Mouse (Mus musculus) frontal cortex, postnatal 14 days (tissue): ENCODE results near the gene Pdia5.

Experiments
- DNase-seq, 2 experiments: peaks; one replicate each; pipeline ENCODE4 v3.0.0; 2022; ENCODE audit warnings: low spot score in 2 of 2

Gene Pdia5

GRCm38 (mm10) chr16:35484526-35485233, 6.0 kb downstream of the Pdia5 start:
- DNase-seq, result no peak

- no peak for DNase-seq
These were observed 6.6 kb downstream of the Pdia5 start for GRCm38 (mm10) chr16:35484105-35484504.

DNA sequence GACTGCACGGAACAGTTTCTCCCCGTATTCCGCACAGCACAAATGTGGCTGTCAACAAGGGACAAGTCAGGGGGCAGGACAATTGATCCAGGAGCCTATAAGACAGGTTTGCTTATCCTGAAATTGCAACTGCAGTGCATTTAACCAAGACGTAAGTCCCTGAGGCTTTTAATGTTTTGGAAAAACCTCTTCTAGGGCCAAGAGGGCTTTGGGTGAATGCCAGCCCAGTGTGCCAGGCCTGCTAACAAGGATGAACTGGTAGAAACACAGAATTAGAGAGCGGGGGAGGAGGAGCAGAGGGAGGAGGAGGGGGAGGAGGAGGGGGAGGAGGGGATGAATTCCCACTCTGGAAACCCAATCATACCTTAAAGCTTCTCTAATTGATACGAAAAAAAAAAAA, 11.4 kb downstream of the Pdia5 start:
- no peak for DNase-seq

GRCm38 (mm10) chr16:35477273-35477672, 13.4 kb downstream of the Pdia5 start:
- no peak for DNase-seq

DNA sequence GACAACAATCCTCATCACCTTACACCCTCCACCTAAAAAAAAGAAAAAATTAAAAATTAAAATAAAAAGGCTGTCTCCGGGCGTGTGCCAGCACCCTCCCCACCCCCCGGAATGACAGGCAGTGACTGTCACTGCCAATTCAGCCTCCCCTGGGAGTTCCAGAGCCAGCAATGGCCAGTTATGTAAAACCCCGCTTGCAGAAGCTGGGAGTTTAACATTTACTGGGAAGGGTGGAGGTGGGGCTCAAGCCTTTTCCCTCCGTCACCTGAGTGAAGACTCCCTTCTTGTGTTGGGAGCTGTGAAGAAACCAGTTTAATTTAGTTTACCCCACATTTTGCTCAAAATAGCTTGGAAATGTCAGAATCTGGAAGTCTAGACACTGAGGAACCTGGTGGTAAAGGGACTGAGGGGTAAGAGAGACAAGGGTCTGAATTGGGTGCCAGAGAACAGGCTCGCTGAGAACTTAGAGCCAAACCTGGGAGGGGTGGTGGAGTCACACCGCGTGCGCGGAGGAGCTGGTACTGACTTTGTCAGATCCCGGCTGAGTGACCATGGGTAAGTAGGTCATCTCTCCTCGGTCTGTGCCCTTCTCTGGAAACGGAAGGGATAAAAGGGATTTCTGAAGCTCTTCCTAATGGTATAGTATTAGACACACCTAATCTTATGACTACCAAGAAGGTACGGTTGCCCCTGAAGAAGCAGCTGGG, 18.0 kb downstream of the Pdia5 start:
- no peak for DNase-seq

DNA sequence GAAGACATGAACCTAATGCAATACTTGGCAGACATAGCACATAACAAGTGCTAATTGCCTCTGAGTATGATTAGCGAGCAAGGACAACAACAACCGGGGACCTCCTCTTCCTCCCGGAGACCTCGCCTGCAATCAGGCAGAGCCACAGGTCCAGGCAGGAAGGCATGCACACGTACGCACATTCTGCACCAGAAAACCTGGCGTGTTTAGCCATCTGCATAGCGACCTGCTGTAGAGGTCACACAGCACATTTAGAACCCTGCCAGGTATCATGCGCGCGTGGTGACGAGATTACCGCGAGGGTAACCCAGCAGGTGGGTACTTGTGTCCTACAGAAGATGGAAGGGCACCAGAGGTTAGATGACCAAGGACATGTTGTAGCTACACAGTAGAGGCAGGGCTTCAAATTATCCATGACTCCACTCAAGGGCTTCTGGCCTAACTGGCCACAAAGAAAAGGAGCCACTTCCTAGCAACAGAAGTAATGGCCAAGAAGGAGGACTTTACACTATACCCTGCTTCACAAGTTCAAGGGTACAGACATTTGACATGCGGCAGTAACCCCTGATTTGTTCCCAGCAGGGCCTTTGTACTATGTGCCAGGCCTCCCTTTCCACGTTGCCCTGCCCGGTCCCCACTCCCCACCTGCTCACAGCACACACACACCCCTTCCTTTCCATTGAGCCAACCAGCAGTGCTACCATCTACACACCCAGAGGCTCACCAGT, 18.7 kb downstream of the Pdia5 start:
- no peak for DNase-seq

- no peak for DNase-seq
These were observed 19.7 kb downstream of the Pdia5 start for GRCm38 (mm10) chr16:35470983-35471382.

GRCm38 (mm10) chr16:35470096-35470495, 20.6 kb downstream of the Pdia5 start:
- no peak for DNase-seq

DNA sequence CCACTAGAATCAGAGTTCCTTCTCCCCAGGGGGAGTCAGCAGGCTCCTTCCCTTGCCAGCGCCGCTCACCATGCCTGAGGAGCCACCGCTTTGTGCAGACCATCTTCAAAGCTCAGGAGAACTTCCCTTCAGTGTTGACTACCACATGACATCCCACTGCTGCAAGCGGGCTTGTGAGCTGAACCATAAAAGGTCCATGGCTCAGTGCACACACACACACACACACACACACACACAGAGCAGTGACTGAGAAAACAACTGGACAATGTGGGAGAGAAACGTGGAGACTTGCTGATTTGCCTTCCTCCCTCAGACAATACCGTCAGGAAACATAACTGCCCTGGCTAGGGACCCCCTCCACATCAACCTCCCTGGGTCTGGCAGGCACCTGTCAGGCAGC, 21.7 kb downstream of the Pdia5 start:
- no peak for DNase-seq

DNA sequence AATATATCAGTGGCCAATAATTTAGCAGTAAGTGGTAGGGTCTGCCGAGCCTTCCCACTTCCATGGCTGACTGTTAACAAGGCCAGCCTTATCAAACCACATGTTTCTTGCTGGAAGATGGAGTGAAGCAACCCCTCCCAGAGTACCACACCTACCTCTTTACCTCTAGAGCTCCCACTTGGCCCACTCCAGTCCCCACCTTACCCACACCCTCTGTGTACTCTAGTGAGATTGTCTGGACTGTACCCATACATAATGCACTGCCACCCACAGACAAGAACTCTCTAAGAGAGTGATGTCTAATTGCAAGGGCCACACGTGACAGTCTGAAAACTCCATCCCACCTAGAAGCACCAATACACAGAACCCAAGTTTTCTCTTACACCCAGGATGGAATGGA, 23.6 kb downstream of the Pdia5 start:
- no peak for DNase-seq

DNA sequence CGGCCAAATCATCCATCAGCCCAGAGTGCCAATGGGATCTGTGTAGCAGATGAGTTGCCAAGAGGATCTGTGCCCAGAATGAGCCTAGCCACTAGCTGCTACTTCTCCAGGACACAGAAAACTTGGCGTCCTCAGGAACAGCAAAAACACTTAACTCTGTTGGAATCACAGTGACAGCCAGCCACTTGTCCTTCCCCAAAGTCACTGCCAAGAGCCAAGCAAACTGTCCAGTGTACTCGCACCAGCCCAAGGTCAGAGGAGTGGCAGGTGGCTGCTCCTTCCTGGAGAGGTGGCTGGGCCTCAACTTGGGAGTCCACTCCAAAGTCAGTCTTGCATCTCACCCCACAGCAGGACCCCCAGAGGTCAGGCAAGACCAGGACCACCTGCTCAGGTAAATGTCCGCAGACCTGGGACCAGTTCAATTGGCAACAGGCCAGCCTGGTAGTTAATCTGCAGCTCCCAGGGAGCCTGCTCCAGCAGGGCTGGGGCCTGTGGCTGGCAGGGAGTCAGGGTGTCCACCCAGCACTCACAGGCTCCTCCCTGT, 24.8 kb downstream of the Pdia5 start:
- no peak for DNase-seq

DNA sequence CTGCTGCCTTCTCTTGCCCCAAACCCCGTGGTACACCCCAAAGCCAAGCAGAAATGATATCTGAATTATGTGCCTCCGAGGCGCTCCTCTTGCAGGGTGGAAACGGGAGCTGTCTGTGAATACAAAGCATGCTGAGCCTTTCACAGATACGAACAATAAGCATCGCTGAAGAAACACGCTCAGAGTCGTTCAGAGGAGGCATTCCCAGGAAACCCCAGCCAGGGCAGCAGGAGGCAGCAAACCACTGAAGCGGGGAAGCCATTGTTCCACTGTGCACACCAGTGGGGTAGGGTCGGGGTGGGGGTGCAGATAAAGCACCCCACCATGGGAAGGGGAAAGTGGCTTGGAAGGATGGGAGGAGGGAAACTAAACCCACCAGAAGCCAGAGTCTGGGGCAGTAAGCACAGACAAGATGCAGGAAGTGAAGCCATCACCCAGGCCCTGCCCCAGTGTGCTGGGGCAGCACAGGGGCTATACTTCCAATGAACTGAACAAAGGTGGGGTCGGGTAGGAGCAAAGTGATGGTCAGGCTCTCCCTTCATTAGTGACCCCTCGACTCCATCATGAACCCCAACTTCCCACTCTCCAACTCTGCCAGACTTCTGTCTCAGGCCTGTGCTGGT, 25.9 kb downstream of the Pdia5 start:
- no peak for DNase-seq

DNA sequence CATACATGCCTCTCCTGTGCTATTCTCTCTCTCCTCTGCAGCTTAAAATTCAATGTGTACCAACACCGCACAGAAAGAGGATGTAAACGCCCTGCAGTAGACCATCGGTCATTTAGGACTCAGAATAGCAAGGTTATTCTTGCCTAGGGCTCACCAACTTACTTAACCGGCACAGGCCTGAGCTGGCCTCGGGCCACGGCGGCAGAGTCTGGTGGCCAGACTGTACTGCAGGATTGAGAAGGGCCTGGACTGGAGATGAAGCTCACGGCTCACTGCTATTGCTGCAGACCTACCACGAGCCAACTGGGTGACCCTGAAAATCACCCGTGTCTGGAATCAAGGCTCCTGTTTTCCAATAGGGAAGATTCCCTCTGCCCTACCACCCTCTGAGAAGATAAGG, 27.0 kb downstream of the Pdia5 start:
- no peak for DNase-seq

GRCm38 (mm10) chr16:35462955-35463354, 27.7 kb downstream of the Pdia5 start:
- DNase-seq, result no peak

DNA sequence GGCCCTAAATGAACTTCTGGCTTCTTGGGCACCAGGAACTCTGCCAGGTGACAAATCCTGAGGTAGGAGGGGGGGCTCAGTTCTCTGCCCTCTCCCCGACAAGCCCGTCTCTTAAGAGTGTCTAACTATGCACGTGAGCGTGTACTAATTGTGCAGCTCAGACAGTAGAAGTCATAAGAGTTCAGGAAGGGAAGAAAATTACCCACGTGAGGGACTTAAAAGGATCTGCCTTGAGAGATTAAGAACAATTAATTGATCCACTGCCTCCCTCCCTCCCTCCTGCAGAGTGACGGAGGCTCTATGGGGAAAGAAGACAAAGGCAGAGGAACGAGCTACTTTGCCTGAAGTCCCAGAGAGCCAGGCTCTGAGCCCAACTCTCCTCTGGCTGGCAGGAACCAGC, 31.1 kb downstream of the Pdia5 start:
- no peak for DNase-seq

DNA sequence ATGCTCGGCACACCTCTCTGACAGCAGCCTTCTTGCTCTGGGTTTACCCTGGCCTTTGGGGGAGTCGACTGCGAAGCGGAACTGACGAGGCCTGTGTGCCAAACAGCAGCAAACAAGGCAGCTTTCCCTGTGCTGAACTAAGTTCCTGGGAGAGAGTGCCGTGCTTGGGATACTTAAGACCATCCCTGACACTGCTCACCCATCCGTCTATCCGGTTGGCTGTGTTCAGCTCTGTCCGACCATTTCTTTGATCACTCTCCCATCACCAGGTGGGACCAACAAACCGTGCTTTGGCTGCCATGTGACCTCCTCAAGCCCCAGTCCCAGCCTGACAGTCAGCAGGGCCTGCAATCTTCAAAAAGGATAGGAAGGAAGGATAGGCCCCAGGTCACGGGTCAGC, 32.4 kb downstream of the Pdia5 start:
- DNase-seq, result no peak

DNA sequence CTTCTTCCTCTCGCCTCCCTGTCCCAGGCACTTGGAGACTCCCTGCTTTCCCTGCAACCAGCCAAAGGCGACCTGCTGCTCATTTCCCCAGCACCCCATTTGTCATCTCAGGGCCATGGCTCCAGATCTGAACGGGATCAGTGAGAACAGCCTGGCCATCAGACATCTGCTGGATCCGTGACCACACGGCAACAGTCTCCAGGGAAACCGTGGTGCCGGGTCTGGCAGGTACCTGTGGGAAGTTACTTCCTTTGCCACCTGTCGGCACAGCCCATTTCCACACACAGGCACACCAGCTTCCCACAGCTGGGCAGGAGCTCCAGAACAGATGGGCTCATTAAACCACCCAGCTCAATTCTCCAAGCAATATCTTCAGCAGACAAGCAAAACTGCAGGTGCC, 33.2 kb downstream of the Pdia5 start:
- DNase-seq, result no peak

GRCm38 (mm10) chr16:35457011-35457419, 33.7 kb downstream of the Pdia5 start:
- DNase-seq, result no peak

- no peak for DNase-seq
These were observed 34.4 kb downstream of the Pdia5 start for GRCm38 (mm10) chr16:35456305-35456704.

DNA sequence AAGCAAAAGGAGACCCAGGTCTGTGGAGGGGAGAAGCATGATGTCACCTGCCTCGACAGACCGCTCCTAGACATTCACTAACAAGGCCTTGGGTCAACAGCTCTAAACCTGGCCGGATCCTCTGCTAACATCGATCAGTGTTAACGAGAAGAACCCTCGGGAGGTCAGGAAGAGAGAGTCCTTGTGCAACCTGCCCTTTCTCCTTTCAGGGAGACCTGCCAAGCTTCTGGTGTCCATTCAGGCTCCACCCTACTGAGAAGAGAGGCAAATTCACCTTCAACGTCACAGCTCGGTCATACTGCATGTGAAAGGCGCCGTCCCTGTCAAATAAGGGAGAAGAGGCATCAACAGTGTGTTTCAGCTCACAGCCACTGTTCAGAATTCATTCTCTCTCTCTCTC, 34.9 kb downstream of the Pdia5 start:
- no peak for DNase-seq

- DNase-seq, result no peak
These were observed 40.5 kb downstream of the Pdia5 start for GRCm38 (mm10) chr16:35450018-35450630.

GRCm38 (mm10) chr16:35442026-35442415, 48.7 kb downstream of the Pdia5 start:
- DNase-seq, result no peak
